Mouse (Mus musculus) cerebellum, adult 2 months (tissue): Measurements from ENCODE around the gene Cacna1d.

Experiments
- CTCF ChIP-seq: fragments of 200-500 bp; IDR thresholded peaks from 2 replicates; pipeline ENCODE4 v1.5.1; 2011; ENCODE audit warnings: low read depth, mild to moderate bottlenecking, control low read depth, low read length, moderate library complexity, borderline replicate concordance; ENCODE audit not compliant: insufficient read depth
- POLR2A ChIP-seq: fragments of 200-500 bp; IDR thresholded peaks from 2 replicates; pipeline ENCODE4 v1.6.1; 2011; ENCODE audit warnings: low read length, control low read depth, borderline replicate concordance; ENCODE audit not compliant: insufficient read depth

DNA sequence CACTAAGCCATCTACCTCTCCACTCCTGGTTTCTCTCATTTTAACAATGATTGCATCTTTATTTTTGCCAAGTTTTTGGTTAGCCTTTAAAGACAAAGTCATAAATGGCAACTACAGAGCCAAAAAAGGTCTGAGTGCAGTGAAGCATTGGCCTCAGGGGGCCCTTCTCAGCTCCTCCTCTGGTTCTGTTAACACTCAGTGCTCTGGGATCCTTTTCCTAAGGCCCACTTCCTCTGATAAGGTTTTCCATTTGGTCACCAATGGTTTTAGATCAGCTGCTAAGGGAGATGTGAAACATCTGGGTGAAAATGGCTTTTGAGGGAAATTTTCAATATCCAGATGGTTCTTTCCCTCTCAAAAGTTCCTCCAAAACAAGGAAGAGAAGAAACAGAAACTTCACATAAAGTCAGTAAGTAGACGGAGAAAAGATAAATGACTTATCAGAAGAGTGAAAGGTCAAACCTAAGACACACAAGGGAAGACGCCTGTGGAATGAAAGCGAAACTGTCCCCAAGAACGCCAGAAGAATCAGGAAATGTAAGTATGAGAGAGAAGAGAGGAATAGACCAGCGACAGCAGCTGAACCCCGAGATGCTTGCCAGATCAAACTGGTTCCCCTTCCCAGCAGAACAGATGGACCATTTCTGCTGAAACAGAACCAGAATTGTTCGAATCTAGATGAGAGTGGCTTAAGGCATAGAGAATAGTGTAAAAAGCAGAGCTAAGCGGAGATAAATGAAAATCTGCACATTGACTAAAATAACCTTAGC, 85.6 kb downstream of the Cacna1d start:
- TF ChIP-seq CTCF (no peak), POLR2A (no peak)
